Mouse (Mus musculus): ENCODE results near the gene Lrrc9. TPM values are rescaled to one million over a fixed set of nuclear protein-coding genes. Genes with fewer than 3 reads are reported as not detected.

Lrrc9 gene
- total and polyA plus RNA-seq, 3 experiments = not detected

- no peak overlapping the region for H3K27ac ChIP-seq (ENCODE audit: control insufficient read depth, low read depth, low read length)
- H3K4me1 ChIP-seq (ENCODE audit: control insufficient read depth in 1 of 2, insufficient read depth in 2 of 2, low read length in 2 of 2) = no peaks in the 10 kb centered on the region
- H3K27me3 ChIP-seq (ENCODE audit: control insufficient read depth in 1 of 2, insufficient read depth in 2 of 2, low read length in 2 of 2) = peaks cover 0 to 2% of the 10 kb centered on the region in 2 experiments; a peak in 3 of 4 replicates
- H3K9me3 ChIP-seq (replicated peaks; ENCODE audit: insufficient read depth, low read length) = no peaks in the 10 kb centered on the region
- DNase-seq (ENCODE audit: low read depth, low spot score) = no peak
- no peaks in the 10 kb centered on the region for H3K36me3 ChIP-seq (ENCODE audit: control insufficient read depth in 1 of 2, insufficient read depth in 2 of 2, low read length in 2 of 2)
- no peaks in the 10 kb centered on the region for H3K79me2 ChIP-seq (ENCODE audit: control insufficient read depth, insufficient read depth, low read length, poor library complexity)
- no peak overlapping the region for H3K9ac ChIP-seq (ENCODE audit: control insufficient read depth, low read depth, low read length, poor library complexity, severe bottlenecking)
- no peak overlapping the region for H3K4me3 ChIP-seq (ENCODE audit: control insufficient read depth in 1 of 2, insufficient read depth in 1 of 2, low read depth in 2 of 2, low read length in 2 of 2)
- TF ChIP-seq POLR2AphosphoS2 (IDR thresholded peaks at IDR 0.05; ENCODE audit: low read length) (no peak), E2F4 (IDR thresholded peaks at IDR 0.05; ENCODE audit: borderline replicate concordance, low read depth, low read length) (no peak), ZNF384 (IDR thresholded peaks at IDR 0.05; ENCODE audit: low read depth, low read length) (no peak), NELFE (IDR thresholded peaks at IDR 0.05; ENCODE audit: low read depth, low read length) (no peak), SIN3A (IDR thresholded peaks at IDR 0.05; ENCODE audit: low read length) (no peak), CTCF (IDR thresholded peaks at IDR 0.05 in 2 of 3, conservative IDR thresholded peaks at IDR 0.05 in 1 of 3; ENCODE audit: control insufficient read depth in 1 of 3, insufficient read depth in 1 of 3, low read depth in 2 of 3, low read length in 3 of 3, poor library complexity in 1 of 3, severe bottlenecking in 1 of 3) (no peak), POLR2AphosphoS5 (IDR thresholded peaks at IDR 0.05; ENCODE audit: borderline replicate concordance, low read depth, low read length) (no peak), USF1 (IDR thresholded peaks at IDR 0.05; ENCODE audit: low read depth, low read length) (no peak), MYC (IDR thresholded peaks at IDR 0.05; ENCODE audit: low read depth, low read length) (no peak), UBTF (IDR thresholded peaks at IDR 0.05; ENCODE audit: borderline replicate concordance, insufficient read depth, low read depth, low read length) (no peak), JUND (IDR thresholded peaks at IDR 0.05; ENCODE audit: low read depth, low read length) (no peak), MEF2A (IDR thresholded peaks at IDR 0.05; ENCODE audit: extremely low read depth, insufficient replicate concordance, low read depth, low read length, poor library complexity, severe bottlenecking) (no peak), HCFC1 (IDR thresholded peaks at IDR 0.05; ENCODE audit: low read depth, low read length) (no peak), MAX (IDR thresholded peaks at IDR 0.05; ENCODE audit: low read length) (no peak), MAZ (IDR thresholded peaks at IDR 0.05; ENCODE audit: low read depth, low read length) (no peak), MYB (IDR thresholded peaks at IDR 0.05; ENCODE audit: low read depth, low read length) (no peak), KAT2A (conservative IDR thresholded peaks at IDR 0.05; ENCODE audit: low read depth, low read length) (no peak), USF2 (IDR thresholded peaks at IDR 0.05; ENCODE audit: borderline replicate concordance in 1 of 2, insufficient read depth in 1 of 2, low read depth in 1 of 2, low read length in 2 of 2) (no peak), ELF1 (IDR thresholded peaks at IDR 0.05; ENCODE audit: low read depth, low read length) (no peak), TAL1 (IDR thresholded peaks at IDR 0.05; ENCODE audit: low read length) (no peak)
Observed at GRCm38 (mm10) chr12:72467789-72468188, 26.1 kb downstream of the Lrrc9 start.
